Mouse (Mus musculus): ENCODE results near the gene Ppp1r13b. TPM values are rescaled to one million over a fixed set of nuclear protein-coding genes. Genes with fewer than 3 reads are reported as not detected.
"Not testable (repeated sequence)": the region's sequence is repeated elsewhere in the genome, so short reads cannot be mapped to it uniquely, and the experiment has no call there.

Gene Ppp1r13b
- total RNA-seq (2021): 1 to 10 TPM; 6.7 to 7.1 TPM
- long read RNA-seq, experiment 1, full-length matches to known transcripts: 5 of 28 reads
- long read RNA-seq, experiment 1, partial matches to known transcripts: 3 of 28 reads
- long read RNA-seq, experiment 1, other reads (novel, unspliced or antisense): 20 of 28 reads
- long read RNA-seq, experiment 2, full-length matches to known transcripts: 4 of 22 reads
- long read RNA-seq, experiment 2, partial matches to known transcripts: 1 of 22 reads
- long read RNA-seq, experiment 2, other reads (novel, unspliced or antisense): 17 of 22 reads

GRCm38 (mm10) chr12:111907970-111908681 is at the start of gene Ppp1r13b:
Gene Ppp1r13b (minus strand): TSS chr12:111908110.
- intact Hi-C loops (cut with DNase I): no loop called here
- peak within 1 kb of the TSS; percentile 88 for H3K27ac ChIP-seq
- peak within 1 kb of the TSS; percentile 78 for H3K4me3 ChIP-seq
- TF ChIP-seq CTCF (IDR thresholded peaks at IDR 0.05): no peak
- peak; percentile 95 for DNase-seq

GRCm38 (mm10) chr12:111956173-111956572 is 48.3 kb upstream of the Ppp1r13b start:
- intact Hi-C loops (cut with DNase I): loop anchor here (10.0 kb wide), 1 partner anchor 211 kb away; no protein-coding TSS in a partner anchor
- DNase-seq: no peak
- H3K27ac ChIP-seq: no peak overlapping the region
- H3K4me3 ChIP-seq: no peak overlapping the region
- TF ChIP-seq CTCF (IDR thresholded peaks at IDR 0.05): no peak

GRCm38 (mm10) chr12:111951701-111952100 is 43.8 kb upstream of the Ppp1r13b start:
- TF ChIP-seq CTCF (IDR thresholded peaks at IDR 0.05): no peak
- no peak for DNase-seq
- Histone ChIP-seq H3K27ac (no peak overlapping the region), H3K4me3 (no peak overlapping the region)
- intact Hi-C loops (cut with DNase I): loop anchor here (10.0 kb wide), 1 partner anchor 207 kb away; no protein-coding TSS in a partner anchor

GRCm38 (mm10) chr12:111950486-111950885 is 42.6 kb upstream of the Ppp1r13b start:
- intact Hi-C loops (cut with DNase I): loop anchor here (10.0 kb wide), 1 partner anchor 206 kb away; no protein-coding TSS in a partner anchor
- no peak for TF ChIP-seq CTCF (IDR thresholded peaks at IDR 0.05)
- no peak for DNase-seq
- H3K4me3 ChIP-seq: no peak overlapping the region
- no peak overlapping the region for H3K27ac ChIP-seq

- peak; percentile 66 for DNase-seq
- intact Hi-C loops (cut with DNase I): loop anchor here (1.0 kb wide), 1 partner anchor 68 kb away; no protein-coding TSS in a partner anchor
- H3K27ac ChIP-seq: peak overlapping the region; percentile 25
- no peak overlapping the region for H3K4me3 ChIP-seq
- TF ChIP-seq CTCF (IDR thresholded peaks at IDR 0.05): peak; percentile 80
These were observed 38.8 kb upstream of the Ppp1r13b start for GRCm38 (mm10) chr12:111946716-111947115.

GRCm38 (mm10) chr12:111945765-111946655 is 38.1 kb upstream of the Ppp1r13b start:
- intact Hi-C loops (cut with DNase I): loop anchor here (1.0 kb wide), 1 partner anchor 68 kb away; no protein-coding TSS in a partner anchor
- DNase-seq, H3K4me3 ChIP-seq: not testable (repeated sequence)
- H3K27ac ChIP-seq: peak overlapping the region; percentile 83

- no peak for TF ChIP-seq CTCF (IDR thresholded peaks at IDR 0.05)
- Histone ChIP-seq H3K4me3 (no peak overlapping the region), H3K27ac (peak overlapping the region; percentile 83)
- DNase-seq: peak; percentile 48
- intact Hi-C loops (cut with DNase I): no loop called here
These were observed 37.2 kb upstream of the Ppp1r13b start for GRCm38 (mm10) chr12:111945115-111945514.

- intact Hi-C loops (cut with DNase I); DNase-seq; H3K4me3 ChIP-seq: not testable (repeated sequence)
- peak overlapping the region; percentile 83 for H3K27ac ChIP-seq
These were observed 36.4 kb upstream of the Ppp1r13b start for GRCm38 (mm10) chr12:111944065-111944987.

- intact Hi-C loops (cut with DNase I): no loop called here
- peak overlapping the region; percentile 72 for H3K27ac ChIP-seq
- DNase-seq: no peak
- TF ChIP-seq CTCF (IDR thresholded peaks at IDR 0.05): no peak
- no peak overlapping the region for H3K4me3 ChIP-seq
These were observed 35.6 kb upstream of the Ppp1r13b start for GRCm38 (mm10) chr12:111943421-111944064.

GRCm38 (mm10) chr12:111938623-111939177 is 30.8 kb upstream of the Ppp1r13b start:
- no peak for TF ChIP-seq CTCF (IDR thresholded peaks at IDR 0.05)
- intact Hi-C loops (cut with DNase I): no loop called here
- no peak for DNase-seq
- no peak overlapping the region for H3K4me3 ChIP-seq
- H3K27ac ChIP-seq: 0 out of 2 replicates have a peak overlapping the region, but pooled peaks have one; percentile 35

Data from gastrocnemius, adult 2 months (tissue).